Mouse (Mus musculus) lung, embryonic 15.5 days (tissue): ENCODE measurements around the gene Cntn4. TPM values are rescaled to one million over a fixed set of nuclear protein-coding genes. Genes with fewer than 3 reads are reported as not detected.

Experiments
- ATAC-seq: fragments of 200-750 bp; cut with Nextera tagmentation; 2 replicates; pipeline ENCODE4 v1.8.0; 2017; ENCODE audit warnings: moderate number of reproducible peaks, borderline replicate concordance; ENCODE audit not compliant: low FRiP score, low TSS enrichment; ENCODE audit errors: extremely low read depth
- H3K27ac ChIP-seq: fragments of 300-500 bp; sonication (generic); 2 replicates; pipeline ENCODE4 v1.5.1; 2015; ENCODE audit warnings: moderate library complexity, mild to moderate bottlenecking, inconsistent platforms
- H3K27me3 ChIP-seq: fragments of 300-500 bp; sonication (generic); 2 replicates; pipeline ENCODE4 v1.6.1; 2015; ENCODE audit warnings: inconsistent platforms
- H3K36me3 ChIP-seq: fragments of 300-500 bp; sonication (generic); 2 replicates; pipeline ENCODE4 v1.6.1; 2015; ENCODE audit warnings: inconsistent platforms
- H3K4me1 ChIP-seq: fragments of 300-500 bp; sonication (generic); 2 replicates; pipeline ENCODE4 v1.6.1; 2015; ENCODE audit warnings: inconsistent platforms
- H3K4me2 ChIP-seq: fragments of 300-500 bp; sonication (generic); 2 replicates; pipeline ENCODE4 v1.6.1; 2015; ENCODE audit warnings: inconsistent platforms, mild to moderate bottlenecking, moderate library complexity
- H3K4me3 ChIP-seq: fragments of 300-500 bp; sonication (generic); 2 replicates; pipeline ENCODE4 v1.5.1; 2015; ENCODE audit warnings: mild to moderate bottlenecking, inconsistent platforms
- H3K9ac ChIP-seq: fragments of 300-500 bp; sonication (generic); 2 replicates; pipeline ENCODE4 v1.6.1; 2015; ENCODE audit warnings: inconsistent platforms
- H3K9me3 ChIP-seq: fragments of 300-500 bp; sonication (generic); 2 replicates; pipeline ENCODE4 v1.6.1; 2016; ENCODE audit warnings: inconsistent platforms
- WGBS: fragments of 180-500 bp; shearing (Covaris S2); methylation state at CpG from one replicate; pipeline ENCODE4 v1.1.7; 2015; 5-methylcytosine and 5-hydroxymethylcytosine counted together
- polyA plus RNA-seq: library from polyadenylated mRNA; unstranded; fragments of >200 nt; fragmentation: Nextera tagmentation; extraction: Ambion mirVana; gene quantifications from 2 replicates; pipeline ENCODE4 v1.2.1, GENCODE M21; 2015

Cntn4 gene
- polyA plus RNA-seq, 1 experiment from 2014 or later: 1.7 TPM

DNA sequence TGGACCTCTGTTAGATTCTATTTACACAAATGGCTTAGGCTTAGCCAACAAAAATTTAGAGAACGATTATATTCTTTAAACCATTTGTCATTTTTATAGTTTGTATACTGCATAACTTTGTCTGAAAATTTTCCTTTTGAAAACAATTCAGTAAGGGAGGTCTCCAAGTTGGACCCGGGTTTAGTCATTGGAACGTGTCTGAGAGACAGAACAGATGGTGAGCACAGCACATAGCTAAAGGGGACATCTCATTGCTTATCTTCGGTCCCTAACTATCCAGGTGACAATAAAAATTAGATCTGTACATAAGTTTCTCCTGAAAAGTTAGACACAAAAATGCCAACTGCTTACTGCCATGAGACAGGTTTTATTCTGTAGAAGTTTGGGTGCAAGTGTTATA is 420.4 kb downstream of the Cntn4 start:
- H3K9ac ChIP-seq: no peak overlapping the region
- no peaks in the 10 kb centered on the region for H3K9me3 ChIP-seq
- H3K4me3 ChIP-seq: no peak overlapping the region
- ATAC-seq: no peak
- WGBS: 38% methylated on average over 4 of the region's 4 CpGs
- no peaks in the 10 kb centered on the region for H3K27me3 ChIP-seq
- H3K4me1 ChIP-seq: no peaks in the 10 kb centered on the region
- H3K27ac ChIP-seq: no peak overlapping the region
- H3K36me3 ChIP-seq: no peaks in the 10 kb centered on the region
- no peak overlapping the region for H3K4me2 ChIP-seq

DNA sequence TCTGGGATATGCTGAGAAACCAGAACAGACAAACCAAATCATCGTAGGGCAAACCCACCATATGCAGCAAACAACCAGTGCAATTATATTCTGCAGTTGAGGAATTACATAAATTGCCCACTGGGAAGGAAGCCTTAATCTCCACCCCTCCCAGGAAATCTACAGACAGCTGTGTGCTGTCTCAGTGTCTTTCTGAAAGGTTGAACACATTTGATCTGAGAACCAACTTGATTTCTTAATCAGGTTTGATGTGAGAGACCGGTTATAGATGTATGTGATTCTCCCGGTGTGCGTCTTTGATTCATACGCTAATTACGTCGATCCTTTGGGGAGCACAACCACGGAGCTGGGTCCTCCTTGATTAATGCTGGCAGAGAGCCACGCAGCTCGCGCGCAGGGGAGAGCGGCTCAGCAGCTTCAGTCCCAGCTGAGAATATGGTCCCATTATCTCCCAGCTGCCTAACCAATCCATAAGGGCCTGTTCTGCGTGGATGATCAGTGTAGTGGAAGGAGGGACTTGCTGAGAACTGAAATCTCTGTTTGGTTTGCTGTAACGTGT is 441.1 kb downstream of the Cntn4 start:
- 19% methylated on average over 15 of the region's 15 CpGs for WGBS
- no peaks in the 10 kb centered on the region for H3K36me3 ChIP-seq
- peak overlapping the region; percentile 33 for H3K4me3 ChIP-seq
- H3K27ac ChIP-seq: no peak overlapping the region
- no peaks in the 10 kb centered on the region for H3K9me3 ChIP-seq
- H3K4me2 ChIP-seq: peak overlapping the region; percentile 48
- H3K4me1 ChIP-seq: no peaks in the 10 kb centered on the region
- H3K27me3 ChIP-seq: no peaks in the 10 kb centered on the region
- H3K9ac ChIP-seq: no peak overlapping the region
- peak; percentile 73; the same call in 1 of the 2 replicates for ATAC-seq

DNA sequence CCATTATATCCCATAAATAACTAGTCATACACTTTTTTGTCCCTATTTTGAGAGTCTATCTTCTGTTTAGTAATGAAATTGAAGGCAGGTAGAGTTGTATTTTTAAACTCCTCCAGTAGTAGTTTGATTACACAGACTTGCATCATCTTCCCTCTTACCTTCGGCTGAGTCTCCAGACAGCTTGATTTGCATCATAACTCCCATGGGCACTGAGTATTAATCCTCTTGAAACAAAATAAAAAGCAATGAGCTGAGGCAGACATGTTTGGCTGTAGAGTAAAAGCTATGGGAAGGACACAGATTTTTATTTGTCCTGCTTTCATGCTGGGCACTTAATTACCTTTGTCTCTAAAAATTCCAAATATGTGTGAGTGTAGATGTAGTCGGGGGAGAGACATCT is 476.1 kb downstream of the Cntn4 start:
- H3K9ac ChIP-seq: no peak overlapping the region
- no peaks in the 10 kb centered on the region for H3K4me1 ChIP-seq
- H3K27me3 ChIP-seq: no peaks in the 10 kb centered on the region
- ATAC-seq: no peak
- H3K36me3 ChIP-seq: no peaks in the 10 kb centered on the region
- 55% methylated on average over 2 of the region's 2 CpGs for WGBS
- H3K4me3 ChIP-seq: no peak overlapping the region
- no peak overlapping the region for H3K27ac ChIP-seq
- no peaks in the 10 kb centered on the region for H3K9me3 ChIP-seq
- no peak overlapping the region for H3K4me2 ChIP-seq

GRCm38 (mm10) chr6:106155362-106155761 is 477.9 kb downstream of the Cntn4 start:
- Histone ChIP-seq H3K9ac (no peak overlapping the region), H3K27me3 (no peaks in the 10 kb centered on the region), H3K4me1 (no peaks in the 10 kb centered on the region), H3K4me3 (no peak overlapping the region), H3K27ac (no peak overlapping the region), H3K9me3 (no peaks in the 10 kb centered on the region), H3K4me2 (no peak overlapping the region), H3K36me3 (no peaks in the 10 kb centered on the region)
- ATAC-seq: no peak
- 86% methylated on average over 3 of the region's 3 CpGs for WGBS

DNA sequence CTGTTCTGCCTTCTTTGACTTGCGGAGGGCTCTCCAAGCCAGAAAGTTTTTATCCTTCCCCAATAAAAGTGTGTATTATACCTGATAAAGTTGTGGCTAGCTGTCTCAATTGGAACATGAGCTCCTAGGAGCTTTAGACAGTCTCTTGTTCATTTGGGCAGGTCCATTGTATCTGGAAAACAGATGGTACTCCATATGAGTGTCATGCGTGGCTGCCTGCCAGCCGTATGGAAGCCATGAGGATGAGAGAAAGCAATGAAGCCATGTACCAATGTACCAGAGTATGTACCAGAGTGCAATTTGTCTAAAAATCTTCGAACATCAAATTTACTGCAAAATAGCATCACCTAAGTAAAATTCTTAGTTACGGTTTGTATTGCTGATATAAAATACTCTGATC is 500.1 kb downstream of the Cntn4 start:
- H3K27me3 ChIP-seq: no peaks in the 10 kb centered on the region
- H3K4me3 ChIP-seq: no peak overlapping the region
- no peaks in the 10 kb centered on the region for H3K36me3 ChIP-seq
- no peak overlapping the region for H3K9ac ChIP-seq
- no peak overlapping the region for H3K27ac ChIP-seq
- no peak for ATAC-seq
- WGBS: 88% methylated on average over 5 of the region's 5 CpGs
- no peak overlapping the region for H3K4me2 ChIP-seq
- no peaks in the 10 kb centered on the region for H3K4me1 ChIP-seq
- H3K9me3 ChIP-seq: no peaks in the 10 kb centered on the region

GRCm38 (mm10) chr6:106181596-106181995 is 504.1 kb downstream of the Cntn4 start:
- Histone ChIP-seq H3K4me1 (no peaks in the 10 kb centered on the region), H3K9me3 (no peaks in the 10 kb centered on the region), H3K4me2 (no peak overlapping the region), H3K27me3 (no peaks in the 10 kb centered on the region), H3K9ac (no peak overlapping the region), H3K27ac (no peak overlapping the region), H3K36me3 (no peaks in the 10 kb centered on the region), H3K4me3 (no peak overlapping the region)
- no peak for ATAC-seq
- WGBS: 98% methylated on average over 2 of the region's 2 CpGs

- no peak overlapping the region for H3K4me2 ChIP-seq
- 50% methylated on average over 1 of the region's 1 CpGs for WGBS
Observed at GRCm38 (mm10) chr6:106200974-106201373, 523.5 kb downstream of the Cntn4 start.

DNA sequence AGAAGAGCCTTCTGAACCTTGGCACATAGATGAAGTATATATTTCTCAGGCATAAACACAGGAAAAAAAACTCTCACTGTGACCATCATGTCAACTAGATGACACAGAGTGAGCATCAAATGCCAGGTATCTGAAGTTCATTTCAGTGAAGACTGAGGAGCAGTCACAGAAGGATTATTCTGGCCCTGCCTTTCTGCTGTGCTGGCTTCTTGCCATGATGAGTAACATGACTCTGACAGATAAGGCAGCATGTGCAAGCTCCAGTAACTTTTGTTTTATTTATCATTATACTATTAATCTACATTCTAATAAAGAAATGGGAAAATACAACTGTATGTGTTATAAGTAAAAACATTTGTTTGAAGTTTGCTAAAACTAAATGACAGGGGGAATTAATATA is 529.9 kb downstream of the Cntn4 start:
- Histone ChIP-seq H3K4me3 (no peak overlapping the region), H3K9me3 (no peaks in the 10 kb centered on the region), H3K27ac (no peak overlapping the region), H3K9ac (no peak overlapping the region), H3K36me3 (no peaks in the 10 kb centered on the region), H3K4me2 (no peak overlapping the region), H3K4me1 (no peaks in the 10 kb centered on the region), H3K27me3 (no peaks in the 10 kb centered on the region)
- no peak for ATAC-seq

More at GRCm38 (mm10) chr6:106200974-106201373, 523.5 kb downstream of the Cntn4 start:
- peak; percentile 31; the same call in 1 of the 2 replicates for ATAC-seq
- Histone ChIP-seq H3K4me3 (no peak overlapping the region), H3K9me3 (no peaks in the 10 kb centered on the region), H3K36me3 (no peaks in the 10 kb centered on the region), H3K27ac (no peak overlapping the region), H3K27me3 (no peaks in the 10 kb centered on the region), H3K4me1 (no peaks in the 10 kb centered on the region), H3K9ac (no peak overlapping the region)

DNA sequence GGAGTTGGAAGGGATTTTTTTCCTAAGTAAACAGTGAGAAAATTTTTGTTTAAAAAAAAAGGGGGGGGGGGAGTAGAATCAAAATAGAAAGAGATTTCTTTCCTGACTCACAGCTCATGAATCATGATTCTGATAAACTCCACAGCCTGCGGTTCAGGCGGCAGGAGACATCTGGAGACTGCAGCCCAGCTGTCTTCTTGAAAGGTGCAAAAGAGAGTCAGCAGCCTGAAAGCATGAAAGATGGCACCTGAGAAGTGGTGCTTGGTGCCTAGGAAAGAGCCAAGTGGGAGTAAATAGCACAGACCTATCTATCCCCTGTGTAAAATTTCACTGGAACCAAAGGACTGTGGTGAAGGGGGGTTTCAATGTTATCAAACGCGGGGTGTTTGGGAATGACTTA is 535.6 kb downstream of the Cntn4 start:
- Histone ChIP-seq H3K4me3 (no peak overlapping the region), H3K27me3 (no peaks in the 10 kb centered on the region), H3K9ac (no peak overlapping the region), H3K4me2 (no peak overlapping the region), H3K4me1 (0 out of 2 replicates have a peak, but pooled peaks cover 3% of the 10 kb centered on the region), H3K27ac (no peak overlapping the region), H3K36me3 (no peaks in the 10 kb centered on the region), H3K9me3 (no peaks in the 10 kb centered on the region)
- no peak for ATAC-seq
- WGBS: 40% methylated on average over 4 of the region's 4 CpGs

- no peak overlapping the region for H3K4me3 ChIP-seq
- ATAC-seq: no peak
- H3K4me1 ChIP-seq: no peaks in the 10 kb centered on the region
- 35% methylated on average over 12 of the region's 12 CpGs for whole genome bisulfite sequencing
- no peak overlapping the region for H3K4me2 ChIP-seq
- H3K9ac ChIP-seq: no peak overlapping the region
- no peaks in the 10 kb centered on the region for H3K9me3 ChIP-seq
- no peak overlapping the region for H3K27ac ChIP-seq
- no peaks in the 10 kb centered on the region for H3K27me3 ChIP-seq
- H3K36me3 ChIP-seq: no peaks in the 10 kb centered on the region
Observed at GRCm38 (mm10) chr6:106237046-106237948, 559.8 kb downstream of the Cntn4 start.

DNA sequence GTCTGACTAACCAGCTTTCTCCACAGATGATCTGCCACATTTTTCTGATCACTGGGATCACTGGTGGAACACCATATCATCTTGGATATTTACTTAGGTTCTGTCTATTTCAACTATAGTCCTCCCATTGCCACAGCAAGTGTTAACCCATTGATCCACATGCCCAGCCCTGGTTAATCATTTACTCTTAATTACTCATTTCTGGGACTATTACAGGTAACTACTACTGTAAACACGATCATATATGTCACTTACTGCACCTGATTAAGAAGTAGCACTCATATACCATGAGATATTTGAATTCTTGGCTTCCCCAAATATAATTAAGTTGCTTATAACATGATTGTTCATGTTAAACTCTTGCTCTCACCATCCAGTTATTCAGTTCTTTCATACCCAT is 564.1 kb downstream of the Cntn4 start:
- Histone ChIP-seq H3K9ac (no peak overlapping the region), H3K4me1 (no peaks in the 10 kb centered on the region), H3K9me3 (no peaks in the 10 kb centered on the region), H3K36me3 (no peaks in the 10 kb centered on the region), H3K27ac (no peak overlapping the region), H3K4me2 (no peak overlapping the region), H3K4me3 (no peak overlapping the region), H3K27me3 (no peaks in the 10 kb centered on the region)
- 53% methylated on average over 1 of the region's 1 CpGs for WGBS
- ATAC-seq: no peak

DNA sequence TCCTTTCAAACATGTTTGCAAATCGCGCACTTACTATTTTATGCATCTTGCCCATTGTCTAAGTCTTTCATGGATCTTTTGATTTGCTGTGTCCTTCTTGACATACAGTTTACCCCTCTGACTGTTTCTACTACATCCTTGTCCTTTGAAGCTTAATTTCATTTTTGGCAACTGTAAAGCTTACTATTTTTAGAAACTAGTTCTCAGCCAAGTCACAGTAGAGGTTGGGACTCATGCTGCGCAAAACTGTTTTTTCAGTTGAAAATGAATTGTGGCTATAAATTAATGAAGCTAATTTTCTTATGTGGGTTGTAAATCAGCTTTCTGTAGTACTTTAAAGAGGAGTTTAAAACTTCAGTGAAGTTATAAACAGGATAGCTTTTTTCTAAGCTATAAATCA is 585.9 kb downstream of the Cntn4 start:
- 76% methylated on average over 3 of the region's 3 CpGs for WGBS
- H3K4me3 ChIP-seq: no peak overlapping the region
- no peak overlapping the region for H3K27ac ChIP-seq
- ATAC-seq: no peak
- no peak overlapping the region for H3K4me2 ChIP-seq
- no peaks in the 10 kb centered on the region for H3K36me3 ChIP-seq
- no peaks in the 10 kb centered on the region for H3K4me1 ChIP-seq
- no peak overlapping the region for H3K9ac ChIP-seq
- no peaks in the 10 kb centered on the region for H3K27me3 ChIP-seq
- H3K9me3 ChIP-seq: no peaks in the 10 kb centered on the region
